Mouse (Mus musculus): ENCODE results near the gene Ncapd3.

GRCm38 (mm10) chr9:27109533-27110514, 79.8 kb downstream of the Ncapd3 start:
- TF ChIP-seq POLR2A (IDR thresholded peaks at IDR 0.05; ENCODE audit: low read depth, low read length) (no peak), POLR2AphosphoS2 (IDR thresholded peaks at IDR 0.05; ENCODE audit: low read depth, low read length) (no peak), CTCF (conservative IDR thresholded peaks at IDR 0.05 in 1 of 2, IDR thresholded peaks at IDR 0.05 in 1 of 2; ENCODE audit: low read depth in 2 of 2, low read length in 2 of 2) (no peak)
